Mouse (Mus musculus): ENCODE results near the gene Catsperz.

Gene Catsperz

DNA sequence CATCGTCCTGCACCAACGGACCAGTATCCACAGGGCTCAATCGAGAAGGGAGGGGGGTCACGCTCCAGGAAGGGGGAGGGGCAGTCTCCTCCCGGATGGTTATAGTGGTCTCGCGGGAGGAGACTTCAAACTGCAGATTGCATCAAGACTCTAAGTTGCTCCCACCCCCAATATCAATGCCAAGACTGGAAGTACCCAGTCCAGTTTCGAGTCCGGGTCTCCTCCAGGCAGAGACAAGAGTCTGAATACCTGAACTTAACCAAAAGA lies at the start of gene Catsperz:
Gene Catsperz (minus strand): TSS at position 74 of the 267 bp plus-strand sequence.
- DNase-seq: peak in 1 of 2 experiments; percentile 29

DNA sequence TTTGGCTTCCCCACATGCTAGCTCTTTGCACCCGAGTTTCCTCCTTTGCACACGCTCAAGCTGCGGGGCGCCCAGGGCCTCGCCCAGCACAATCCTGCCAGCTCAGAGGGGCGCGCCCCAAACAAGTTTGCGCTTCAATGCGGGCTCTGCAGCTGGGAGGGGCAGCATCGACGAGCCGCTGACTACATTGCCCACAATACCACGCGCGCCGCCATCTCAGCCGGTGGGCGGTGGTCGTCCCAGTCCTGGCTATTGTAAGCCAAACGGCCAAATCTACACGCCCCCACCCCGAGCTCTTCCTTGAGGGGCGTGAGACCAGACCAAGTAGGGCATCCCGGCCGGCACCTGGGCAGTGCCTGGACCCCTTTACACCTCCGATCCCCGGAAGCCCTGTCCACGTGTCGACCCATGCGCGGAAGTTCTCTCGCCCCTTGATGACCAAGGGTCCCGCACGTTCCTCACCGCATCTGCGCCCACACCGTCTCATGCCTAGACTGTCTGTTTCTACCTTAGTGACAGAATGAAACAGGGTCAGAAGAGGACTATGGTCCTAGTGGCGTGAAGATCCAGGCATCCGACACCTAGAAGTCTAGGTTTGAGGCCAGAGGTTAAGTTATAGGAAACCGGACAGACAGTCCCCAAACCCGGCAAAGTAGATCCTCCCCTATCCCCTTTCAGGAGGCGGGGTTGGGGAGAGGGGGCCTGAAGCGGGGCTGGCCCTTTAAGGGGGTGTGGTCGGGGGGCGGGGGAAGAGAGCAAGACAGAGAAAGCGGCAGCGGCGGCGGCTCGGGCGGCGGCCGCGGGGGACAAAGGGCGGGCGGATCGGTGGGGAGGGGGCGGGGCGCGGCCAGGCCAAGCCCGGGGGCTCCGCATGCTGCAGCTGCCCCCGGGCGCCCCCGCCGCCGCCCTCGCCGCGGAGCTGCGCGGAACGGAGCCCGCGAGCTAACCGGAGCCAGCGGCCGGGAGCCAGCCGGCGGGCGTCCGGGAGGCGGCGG lies 49.3 kb upstream of the Catsperz start, which contains the start of gene Ppp1r14b:
Gene Ppp1r14b (plus strand): TSS at position 758 of the 995 bp plus-strand sequence.
- peak; percentile 87 to 88 for DNase-seq

DNA sequence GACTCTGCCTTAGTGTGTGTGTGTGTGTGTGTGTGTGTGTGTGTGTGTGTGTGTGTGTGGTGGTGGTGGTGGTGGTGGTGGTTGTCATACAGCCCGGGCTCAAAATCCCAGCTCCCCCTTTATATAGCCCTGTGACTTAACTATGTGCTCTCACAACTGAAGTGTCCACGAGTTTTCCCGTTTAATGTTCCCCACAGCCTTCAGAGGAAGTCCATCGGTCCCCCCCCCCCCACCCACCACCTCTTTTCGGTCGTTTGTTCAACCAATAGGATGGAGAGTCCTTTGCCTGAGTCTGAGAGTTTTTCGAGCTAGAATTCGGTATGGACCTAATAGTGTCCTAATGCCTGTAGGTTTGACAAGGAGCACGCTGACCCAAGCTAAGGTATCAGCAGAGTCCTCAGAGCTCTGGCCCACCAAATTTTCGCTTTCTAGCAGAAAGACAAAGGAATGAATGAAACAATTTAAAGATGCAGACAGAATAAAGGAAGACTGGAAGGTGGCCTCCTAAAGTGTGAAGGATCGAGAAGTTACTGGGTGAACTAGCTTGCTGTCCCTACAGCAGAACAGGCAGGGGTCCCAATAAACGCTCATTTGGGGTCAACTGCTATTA lies 48.5 kb upstream of the Catsperz start:
- no peak for DNase-seq

DNA sequence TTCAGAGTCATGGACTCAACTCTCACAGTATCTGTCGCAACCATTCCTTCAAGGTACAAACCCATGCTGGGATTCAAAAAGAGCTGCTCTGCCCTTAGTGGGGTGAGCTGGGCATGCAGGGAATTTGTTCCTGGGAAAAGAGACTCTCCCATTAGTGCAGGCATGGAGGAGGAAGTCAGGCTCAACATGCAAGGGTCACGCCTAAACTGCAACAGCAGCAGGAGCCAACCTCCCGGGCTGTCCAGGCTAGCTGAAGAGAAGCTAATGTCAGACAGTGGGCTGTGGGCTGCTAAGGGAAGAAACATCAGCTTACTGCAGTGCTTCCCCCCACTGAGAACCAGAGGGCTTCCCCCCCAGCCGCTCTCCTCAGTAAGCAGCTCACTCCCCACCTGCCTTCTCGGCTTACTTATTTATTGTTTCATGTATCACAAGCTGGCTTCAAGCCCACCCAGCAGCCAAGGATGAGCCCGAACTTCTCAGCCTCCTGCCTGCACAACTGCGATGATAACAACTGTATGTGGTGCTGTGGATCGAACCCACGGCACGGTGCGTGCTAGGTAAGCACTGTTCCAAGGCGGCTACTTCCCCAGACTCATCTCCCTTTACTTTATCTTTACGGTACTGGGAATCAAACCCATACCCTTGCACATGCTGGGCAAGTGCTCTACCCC lies 47.2 kb upstream of the Catsperz start:
- DNase-seq: no peak

DNA sequence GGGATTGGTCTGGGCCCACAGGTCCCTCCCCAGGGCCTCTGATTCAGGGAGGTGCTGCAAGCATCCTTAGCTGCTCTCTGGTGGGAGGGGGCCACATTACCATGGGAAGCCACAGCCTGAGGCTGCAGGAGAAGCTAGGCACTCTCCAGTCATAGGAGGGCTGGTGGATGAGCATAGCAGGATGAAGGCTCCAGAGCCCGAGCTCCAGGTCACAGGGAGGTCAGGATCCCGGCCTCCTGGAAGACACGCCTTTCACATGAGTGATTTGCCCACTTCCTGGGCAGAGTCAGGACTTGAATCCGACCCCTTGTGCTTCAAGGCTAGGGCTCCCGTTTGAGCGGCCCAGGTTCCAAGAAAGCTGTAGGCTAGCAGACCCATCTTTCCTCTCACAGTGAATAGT lies 46.5 kb upstream of the Catsperz start:
- DNase-seq: no peak

DNA sequence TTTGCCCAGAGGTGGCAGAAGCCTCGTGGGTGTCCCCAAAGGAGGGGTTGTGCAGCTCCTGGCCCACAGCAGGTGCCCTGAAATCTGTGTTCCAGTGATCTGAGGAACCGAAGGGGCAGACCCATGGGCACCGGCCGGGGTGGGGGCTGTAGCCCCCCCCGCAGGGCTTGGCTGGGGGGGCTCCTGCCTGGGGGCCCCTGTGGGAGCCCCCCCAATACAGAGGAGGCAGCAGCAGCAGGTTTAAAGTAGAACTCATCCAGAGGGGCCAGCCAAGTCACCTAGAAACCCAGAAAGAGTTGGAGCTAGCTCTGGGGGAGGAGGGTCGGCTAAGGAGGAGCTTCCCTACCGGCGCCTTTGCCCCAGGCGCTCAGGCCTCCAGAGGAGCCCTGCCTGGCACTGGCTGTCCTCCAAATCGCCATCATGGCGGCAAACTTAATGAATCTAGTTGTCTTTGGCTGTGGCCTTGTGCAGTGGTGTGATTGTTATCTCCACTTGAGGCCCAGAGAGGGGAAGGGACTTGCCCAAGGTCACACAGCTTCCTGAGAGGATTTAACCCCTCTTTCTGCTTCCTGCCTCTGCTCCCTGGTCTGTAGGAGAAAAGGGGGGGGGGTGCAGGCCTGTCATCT lies 45.4 kb upstream of the Catsperz start:
- DNase-seq: no peak

DNA sequence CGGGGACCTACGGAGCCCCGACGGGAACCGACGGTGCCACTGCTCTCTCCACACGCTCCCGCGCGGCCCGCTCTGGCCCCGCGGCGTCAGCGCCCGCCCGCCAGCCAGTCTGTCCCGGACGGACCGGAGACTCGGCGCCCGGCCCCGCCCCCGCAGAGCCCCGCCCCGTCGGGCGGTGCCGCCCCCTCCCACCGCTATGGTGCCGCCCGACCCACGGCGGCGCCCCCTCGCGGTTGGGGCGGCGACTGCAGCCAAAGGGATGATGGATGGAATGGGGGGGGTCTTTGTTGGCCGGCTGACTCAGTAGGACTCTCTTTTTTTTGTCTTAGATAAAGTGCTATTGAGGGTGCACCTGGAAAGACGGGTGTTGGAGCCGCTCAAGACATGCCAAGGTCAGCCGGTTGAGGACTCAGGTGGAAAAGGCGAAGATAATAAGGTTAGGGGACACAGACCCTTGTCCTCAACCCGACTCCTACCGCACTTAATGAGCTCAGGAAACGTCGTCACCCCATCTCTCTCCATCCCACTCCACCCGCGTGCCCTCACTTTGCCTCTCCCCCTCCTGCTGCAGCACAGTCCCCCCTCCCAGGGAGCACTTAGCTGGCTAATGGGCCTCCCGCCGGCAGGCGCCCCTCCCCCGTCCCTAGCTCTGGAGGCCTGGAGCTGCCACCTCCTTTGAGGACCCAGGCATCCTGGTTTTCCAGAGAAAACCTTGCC lies 44.6 kb upstream of the Catsperz start:
- peak; percentile 87 for DNase-seq

DNA sequence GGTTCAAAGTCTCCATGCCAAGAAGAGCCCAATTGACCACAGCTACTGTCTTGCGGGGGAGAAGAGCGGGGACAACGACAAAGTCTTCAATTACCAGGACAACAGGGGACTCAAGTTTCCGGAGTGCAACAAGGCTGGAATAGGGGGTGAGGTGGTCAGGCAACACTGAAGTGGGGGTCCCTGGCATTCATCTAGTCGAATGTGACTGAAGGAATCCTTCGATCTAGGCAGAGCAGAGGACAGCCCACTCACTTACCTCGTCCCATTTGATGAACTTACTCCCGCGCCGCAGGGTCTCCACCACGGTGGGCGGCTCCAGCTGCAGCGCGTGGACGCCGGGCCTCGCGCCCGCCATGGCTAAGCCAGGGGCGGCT lies 44.1 kb upstream of the Catsperz start:
- DNase-seq: no peak

DNA sequence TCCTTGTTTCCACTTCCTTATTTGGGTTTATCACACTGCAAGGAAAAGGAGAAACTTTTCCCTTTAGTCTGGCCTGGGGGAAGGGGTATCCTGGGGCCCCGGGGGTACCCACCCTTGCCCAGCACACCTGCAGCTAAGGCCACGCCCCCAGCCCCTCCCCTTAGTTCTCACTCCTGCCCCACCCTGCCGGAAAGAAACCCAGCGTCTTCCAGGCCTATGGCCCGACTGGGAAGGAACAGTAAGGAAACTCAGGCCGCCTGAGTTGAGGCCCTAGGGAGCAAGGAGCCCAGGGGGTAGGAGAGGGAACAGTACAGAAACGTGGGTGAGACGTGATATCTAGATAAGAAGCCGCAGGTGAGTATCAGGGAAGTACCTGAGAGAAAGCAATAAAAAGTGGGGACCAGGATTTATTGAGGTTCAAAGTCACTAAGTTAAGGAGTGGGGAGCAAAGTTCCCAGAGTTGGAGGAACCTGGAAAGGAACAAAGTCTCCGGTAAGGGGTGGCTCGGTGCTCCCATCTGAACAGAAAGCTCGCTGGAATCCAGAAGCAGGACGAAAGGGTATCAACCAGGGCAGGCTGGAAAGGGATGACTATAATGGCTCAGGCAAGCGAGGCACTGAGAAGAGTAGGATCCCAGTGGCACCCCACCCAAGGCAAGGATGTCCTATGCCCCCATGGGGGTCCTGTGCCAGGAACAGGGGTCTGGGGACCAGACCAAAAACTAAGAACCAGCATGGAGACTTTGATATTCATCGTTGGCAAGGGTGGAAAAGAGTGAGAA lies 43.5 kb upstream of the Catsperz start:
- peak; percentile 61 for DNase-seq

DNA sequence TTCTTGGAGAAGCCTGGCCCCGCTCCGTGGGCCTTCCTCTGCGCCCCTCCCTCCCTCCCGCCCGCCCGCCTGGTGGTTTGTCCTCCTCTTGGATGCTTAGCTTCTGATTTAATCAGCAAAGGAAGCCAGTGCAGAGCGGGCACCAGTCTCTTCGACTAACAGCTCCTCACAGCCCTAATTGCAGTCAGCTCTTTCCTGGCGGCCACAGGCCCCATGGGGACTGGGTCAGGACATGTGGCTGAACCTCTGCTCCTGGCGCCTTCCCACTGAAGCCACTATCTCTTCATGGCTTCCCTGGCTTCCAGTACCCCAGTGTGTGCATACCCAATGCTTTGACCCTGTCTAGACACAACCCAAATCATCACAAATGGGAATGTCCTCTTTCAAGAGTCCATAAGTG lies 31.3 kb upstream of the Catsperz start:
- DNase-seq: no peak

DNA sequence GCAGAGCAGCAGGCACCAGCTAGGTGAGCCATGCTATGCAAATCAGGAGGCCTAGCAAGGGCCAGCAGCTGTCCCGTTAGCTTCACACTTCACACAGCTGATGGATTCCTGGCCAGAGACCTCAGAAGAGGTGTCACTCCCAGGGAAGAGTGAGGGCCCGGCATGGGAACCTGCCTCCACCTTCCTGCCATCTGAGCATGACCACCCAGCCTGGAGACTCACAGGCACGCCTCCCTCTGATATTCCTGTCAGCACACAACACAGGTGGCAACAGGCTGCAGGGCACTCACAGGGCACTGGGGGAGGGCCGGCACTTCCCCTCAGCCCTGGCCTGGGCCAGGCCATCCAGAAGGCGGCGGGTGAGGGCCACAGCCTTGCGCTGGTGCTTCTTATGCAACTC lies 30.2 kb upstream of the Catsperz start:
- DNase-seq: no peak

DNA sequence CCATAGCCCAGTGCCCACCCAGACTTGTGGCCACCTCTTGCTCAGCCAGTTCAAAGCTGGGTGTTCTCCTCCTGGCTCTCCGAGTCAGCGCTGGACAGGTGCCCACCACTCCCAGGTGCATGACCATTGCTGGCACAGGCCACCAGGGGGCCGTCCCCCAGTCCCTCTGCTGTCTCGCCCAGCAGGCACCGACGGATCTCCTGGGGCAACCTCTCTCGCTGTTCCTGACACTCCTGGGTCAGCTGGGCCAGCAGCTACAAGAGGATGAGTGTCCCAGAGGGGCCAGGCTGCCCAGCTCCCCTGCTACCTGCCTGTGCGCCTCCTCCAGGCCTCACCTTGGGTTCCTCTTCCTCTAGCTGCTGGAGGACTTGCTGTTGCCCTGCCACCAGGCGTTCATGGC lies 28.9 kb upstream of the Catsperz start:
- DNase-seq: peak; percentile 80 to 83

DNA sequence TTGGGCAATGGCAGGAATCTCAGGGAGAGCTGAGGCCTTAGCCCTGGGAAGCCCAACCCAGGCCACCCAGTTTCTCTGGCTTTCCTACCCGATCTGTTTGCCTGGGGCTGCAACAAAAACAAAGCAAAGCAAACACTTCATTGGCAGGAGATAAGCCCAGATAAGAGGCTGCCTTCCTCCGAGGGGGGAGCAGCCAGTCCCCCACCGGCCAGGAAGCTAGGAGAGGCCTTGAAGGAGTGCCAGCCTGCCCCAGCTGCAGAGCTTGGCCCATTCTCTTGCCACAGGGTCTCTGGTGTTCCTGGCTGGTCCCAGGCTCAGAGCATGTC lies 27.5 kb upstream of the Catsperz start:
- peak; percentile 82 to 92 for DNase-seq

DNA sequence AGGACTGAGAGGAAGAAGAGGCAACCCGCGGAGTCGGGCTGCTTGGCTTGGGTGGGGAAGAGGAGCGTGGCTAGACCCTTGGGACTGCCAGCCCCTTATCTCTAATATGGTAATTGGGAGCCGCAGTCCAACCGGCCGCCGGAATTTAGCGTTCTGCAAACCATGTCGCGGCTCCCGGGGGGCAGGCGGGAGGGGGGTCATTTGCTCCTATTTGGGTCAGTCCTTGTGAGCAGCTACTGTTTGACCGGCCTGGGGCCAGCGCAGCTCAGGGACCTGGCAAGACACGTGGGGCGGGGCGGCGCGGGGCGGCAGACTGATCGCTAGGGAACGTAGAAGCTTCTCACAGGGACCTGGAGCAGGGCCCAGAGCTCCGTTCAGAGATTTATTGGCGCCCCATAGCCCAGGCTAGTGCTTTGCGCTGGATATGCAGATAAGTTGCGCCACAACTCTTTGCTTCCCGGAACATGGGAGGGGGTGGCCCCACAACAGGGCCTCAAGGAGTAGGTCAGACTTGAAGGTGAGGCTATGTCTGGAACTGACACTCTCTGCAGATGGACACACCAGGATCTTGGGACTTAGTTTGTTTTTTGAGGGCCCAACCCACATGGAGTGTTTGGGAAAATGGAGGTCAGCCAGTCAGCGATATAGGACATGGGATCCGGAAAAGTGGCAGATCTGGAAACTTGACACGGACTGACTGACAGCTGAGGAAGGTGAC lies 27.0 kb upstream of the Catsperz start:
- peak; percentile 87 to 93 for DNase-seq

DNA sequence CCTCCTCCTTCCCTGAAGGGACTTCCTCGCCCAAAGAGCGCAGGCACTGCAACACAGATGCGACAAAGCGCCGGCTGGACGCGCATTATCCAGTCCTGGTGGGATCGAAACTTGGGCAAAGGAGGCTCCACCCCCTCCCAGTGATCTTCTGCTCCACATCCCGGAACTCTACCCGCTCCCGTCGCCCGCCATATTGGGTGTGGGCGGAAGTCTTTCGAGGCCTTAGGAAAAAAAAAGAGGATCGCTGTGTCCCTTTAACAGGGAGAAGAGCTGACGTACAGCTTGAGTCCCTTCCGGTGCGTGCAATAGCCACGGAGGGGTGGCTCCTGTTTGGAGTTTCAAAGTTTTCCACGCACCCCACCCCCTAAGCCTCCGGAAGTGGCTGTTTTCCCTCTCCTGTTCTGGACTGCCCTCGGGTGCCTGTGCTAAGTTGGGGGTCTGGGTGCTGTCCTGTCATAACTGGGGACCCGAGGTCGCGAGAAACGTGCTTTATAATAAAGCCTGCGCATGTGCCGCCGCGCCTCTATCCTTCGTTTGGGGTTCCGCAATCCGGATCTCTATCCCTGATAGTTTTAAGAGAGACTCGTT lies 26.3 kb upstream of the Catsperz start:
- DNase-seq: peak; percentile 95 to 98

DNA sequence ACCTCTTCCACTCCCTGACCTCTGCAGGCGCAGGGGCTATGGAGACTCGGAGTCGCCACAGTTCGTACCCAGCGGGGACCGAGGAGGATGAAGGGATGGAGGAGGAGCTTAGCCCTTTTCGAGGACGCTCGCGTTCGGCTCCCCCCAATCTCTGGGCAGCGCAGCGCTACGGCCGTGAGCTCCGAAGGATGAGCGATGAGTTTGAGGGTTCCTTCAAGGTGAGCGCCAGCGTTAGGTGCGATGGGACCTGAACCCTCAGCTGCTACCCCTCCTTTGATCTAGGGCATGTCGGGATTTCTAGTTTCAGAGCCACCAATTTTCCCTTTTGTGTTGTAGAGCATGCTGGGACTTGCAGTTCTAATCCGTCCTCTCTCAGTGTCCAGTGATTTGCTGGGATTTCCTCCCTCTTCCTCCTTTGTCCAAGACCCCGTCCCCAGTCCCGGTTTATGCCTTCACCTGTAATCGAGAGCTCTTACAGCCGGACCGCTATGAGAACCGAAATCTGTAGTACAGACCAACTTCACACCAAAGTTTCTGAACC lies 25.5 kb upstream of the Catsperz start:
- DNase-seq: peak; percentile 60 to 64

DNA sequence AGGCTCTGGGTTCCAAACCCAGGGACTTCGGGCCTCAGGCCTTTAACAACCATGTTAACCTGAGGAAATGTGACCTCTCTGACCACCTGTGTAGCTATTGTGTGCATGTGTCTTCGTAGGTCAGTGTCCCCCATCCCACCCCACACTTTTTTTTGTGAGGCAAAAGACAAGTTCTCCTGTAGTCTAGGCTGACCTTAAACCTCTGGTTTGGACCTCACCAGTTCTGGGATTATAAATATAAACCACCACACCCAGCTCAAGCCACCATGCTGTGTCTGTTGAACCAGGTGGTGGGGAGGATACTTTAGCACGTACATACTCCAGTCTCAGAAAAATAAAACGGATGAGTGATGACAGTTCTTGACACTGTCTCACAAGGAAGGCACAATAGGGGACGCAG lies 24.8 kb upstream of the Catsperz start:
- DNase-seq: no peak

DNA sequence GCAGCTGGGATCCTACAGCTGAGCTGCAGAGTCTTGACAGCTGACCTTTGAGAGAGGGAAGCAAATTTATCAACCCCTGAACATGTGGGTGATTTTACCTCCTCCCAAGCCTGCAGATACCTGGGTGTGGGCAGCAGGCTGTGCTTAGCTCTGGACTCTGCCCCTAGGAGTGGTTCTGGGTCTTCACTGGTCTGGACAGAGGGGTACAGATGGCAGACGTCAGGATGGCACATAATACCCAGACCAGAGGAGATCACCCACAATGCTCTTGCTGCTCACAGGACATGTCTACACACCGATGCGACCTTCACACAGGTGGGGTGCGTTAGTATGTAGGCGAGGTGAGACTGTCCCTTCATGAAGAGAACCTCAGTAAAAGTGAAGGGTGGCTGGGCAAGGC lies 24.4 kb upstream of the Catsperz start:
- DNase-seq: no peak

DNA sequence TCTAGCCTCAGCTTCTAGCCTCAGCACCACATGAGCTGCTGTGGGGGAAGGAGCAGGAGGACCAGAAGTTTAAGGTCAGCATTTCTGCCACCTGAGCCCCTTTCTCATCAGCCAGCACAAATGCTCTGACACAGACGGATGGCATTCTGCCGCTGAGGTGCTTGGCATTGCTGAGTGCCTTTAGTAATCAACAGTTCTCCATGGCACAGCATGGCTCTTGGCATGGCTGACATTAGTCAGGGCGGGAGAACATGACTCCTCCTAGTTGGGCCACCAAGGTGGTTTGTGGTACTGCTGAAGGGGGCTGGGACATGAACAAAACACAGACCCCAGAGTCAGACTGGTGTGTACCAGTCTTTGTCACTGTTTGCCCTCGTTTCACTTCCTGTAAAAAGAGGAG lies 23.0 kb upstream of the Catsperz start:
- peak in 1 of 2 experiments; percentile 19 for DNase-seq

DNA sequence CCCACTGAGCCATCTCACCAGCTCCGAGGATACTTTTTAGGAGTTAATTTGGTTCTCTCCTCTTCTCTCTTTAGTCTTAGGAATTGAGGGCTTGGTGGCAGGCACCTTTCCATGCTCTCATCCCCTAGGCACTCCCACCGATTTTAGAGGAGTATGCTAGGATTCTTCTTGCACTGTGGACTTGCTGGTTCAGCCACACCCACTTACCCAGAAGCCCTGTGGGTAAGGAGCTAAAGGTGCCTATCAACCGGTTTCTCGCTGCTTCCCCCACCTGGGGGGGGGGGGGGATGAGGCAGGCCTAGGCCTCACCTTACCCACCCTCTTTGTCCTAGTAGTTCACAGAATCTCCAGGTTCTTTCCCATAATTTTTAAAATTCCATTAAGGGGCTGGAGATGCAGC lies 22.6 kb upstream of the Catsperz start:
- DNase-seq: no peak

DNA sequence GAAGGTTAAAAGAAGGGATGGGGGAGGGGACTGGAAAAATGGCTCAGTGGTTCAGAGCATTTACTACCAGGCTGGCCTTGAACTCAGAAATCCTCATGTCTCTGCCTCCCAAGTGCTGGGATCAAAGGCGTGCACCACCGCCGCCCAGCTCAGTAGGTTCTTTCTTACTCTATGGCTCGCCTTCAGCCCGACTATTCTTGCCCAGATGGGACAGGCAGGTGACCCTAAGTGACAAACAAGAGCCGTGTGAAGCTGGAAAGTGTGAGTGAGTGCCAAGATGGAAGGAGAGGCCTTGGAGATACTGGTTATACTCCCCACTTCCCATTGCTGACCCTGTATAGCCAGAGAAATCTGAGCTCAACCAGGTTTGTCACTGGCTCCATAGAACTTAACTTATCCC lies 18.5 kb upstream of the Catsperz start:
- peak in 1 of 2 experiments; percentile 16 for DNase-seq
